Mouse (Mus musculus): ENCODE results near the gene 4932414N04Rik. TPM values are rescaled to one million over a fixed set of nuclear protein-coding genes. Genes with fewer than 3 reads are reported as not detected.
A peak's percentile ranks its signal among the peaks of the same experiment; 100 is the strongest.
"Not testable (repeated sequence)": the region's sequence is repeated elsewhere in the genome, so short reads cannot be mapped to it uniquely, and the experiment has no call there.

The 4932414N04Rik gene
- not detected in 2 replicates for polyA plus RNA-seq (2015; fragmentation: Nextera tagmentation; extraction: Ambion mirVana)

GRCm38 (mm10) chr2:68656186-68656585 lies at the start of gene 4932414N04Rik:
Gene 4932414N04Rik (plus strand): TSS chr2:68656486.
- WGBS (ENCODE audit: insufficient replicate concordance) = 43% methylated on average over 2 of the region's 5 CpGs
- H3K9me3 ChIP-seq (replicated peaks); H3K4me3 ChIP-seq (replicated peaks); H3K27me3 ChIP-seq; H3K4me1 ChIP-seq (replicated peaks); H3K27ac ChIP-seq (replicated peaks); ATAC-seq (ENCODE audit: insufficient read depth); H3K36me3 ChIP-seq (replicated peaks); H3K9ac ChIP-seq; H3K4me2 ChIP-seq: not testable (repeated sequence)

- WGBS (ENCODE audit: insufficient replicate concordance) = 56% methylated on average over 2 of the region's 2 CpGs
- Histone ChIP-seq H3K4me3 (replicated peaks) (no peak overlapping the region), H3K27ac (replicated peaks) (no peak overlapping the region), H3K36me3 (replicated peaks) (no peaks in the 10 kb centered on the region), H3K4me1 (replicated peaks) (no peaks in the 10 kb centered on the region), H3K27me3 (no peaks in the 10 kb centered on the region), H3K4me2 (no peak overlapping the region), H3K9ac (no peak overlapping the region), H3K9me3 (replicated peaks) (no peaks in the 10 kb centered on the region)
- no peak for ATAC-seq (ENCODE audit: insufficient read depth)
Observed at GRCm38 (mm10) chr2:68732216-68732615, 75.9 kb downstream of the 4932414N04Rik start.

GRCm38 (mm10) chr2:68739772-68740739 lies 83.8 kb downstream of the 4932414N04Rik start:
- ATAC-seq (ENCODE audit: insufficient read depth) = no peak
- no peaks in the 10 kb centered on the region for H3K4me1 ChIP-seq (replicated peaks)
- 66% methylated on average over 5 of the region's 5 CpGs for WGBS (ENCODE audit: insufficient replicate concordance)

GRCm38 (mm10) chr2:68744599-68744998 lies 88.3 kb downstream of the 4932414N04Rik start:
- Histone ChIP-seq H3K27me3 (no peaks in the 10 kb centered on the region), H3K4me2 (no peak overlapping the region), H3K9ac (no peak overlapping the region), H3K4me3 (replicated peaks) (no peak overlapping the region), H3K27ac (replicated peaks) (no peak overlapping the region), H3K36me3 (replicated peaks) (no peaks in the 10 kb centered on the region), H3K4me1 (replicated peaks) (no peaks in the 10 kb centered on the region), H3K9me3 (replicated peaks) (no peaks in the 10 kb centered on the region)
- 67% methylated on average over 4 of the region's 4 CpGs for WGBS (ENCODE audit: insufficient replicate concordance)
- ATAC-seq (ENCODE audit: insufficient read depth) = no peak

More at GRCm38 (mm10) chr2:68739772-68740739, 83.8 kb downstream of the 4932414N04Rik start:
- no peaks in the 10 kb centered on the region for H3K36me3 ChIP-seq (replicated peaks)
- H3K27me3 ChIP-seq = no peaks in the 10 kb centered on the region
- no peak overlapping the region for H3K4me3 ChIP-seq (replicated peaks)
- no peak overlapping the region for H3K27ac ChIP-seq (replicated peaks)
- no peak overlapping the region for H3K9ac ChIP-seq
- H3K9me3 ChIP-seq (replicated peaks) = no peaks in the 10 kb centered on the region
- H3K4me2 ChIP-seq = no peak overlapping the region

- Histone ChIP-seq H3K27ac (replicated peaks) (no peak overlapping the region), H3K27me3 (no peaks in the 10 kb centered on the region), H3K4me2 (no peak overlapping the region), H3K4me3 (replicated peaks) (no peak overlapping the region), H3K9me3 (replicated peaks) (no peaks in the 10 kb centered on the region), H3K4me1 (replicated peaks) (no peaks in the 10 kb centered on the region), H3K36me3 (replicated peaks) (no peaks in the 10 kb centered on the region), H3K9ac (no peak overlapping the region)
- ATAC-seq (ENCODE audit: insufficient read depth) = no peak
- WGBS (ENCODE audit: insufficient replicate concordance) = 64% methylated on average over 4 of the region's 4 CpGs
Observed at GRCm38 (mm10) chr2:68756179-68756578, 99.9 kb downstream of the 4932414N04Rik start.

- no peak overlapping the region for H3K9ac ChIP-seq
- ATAC-seq (ENCODE audit: insufficient read depth) = no peak
- 22% methylated on average over 6 of the region's 6 CpGs for WGBS (ENCODE audit: insufficient replicate concordance)
- no peak overlapping the region for H3K27ac ChIP-seq (replicated peaks)
- no peak overlapping the region for H3K4me3 ChIP-seq (replicated peaks)
- no peaks in the 10 kb centered on the region for H3K4me1 ChIP-seq (replicated peaks)
- H3K9me3 ChIP-seq (replicated peaks) = no peaks in the 10 kb centered on the region
- H3K27me3 ChIP-seq = no peaks in the 10 kb centered on the region
- no peaks in the 10 kb centered on the region for H3K36me3 ChIP-seq (replicated peaks)
- H3K4me2 ChIP-seq = no peak overlapping the region
Observed at GRCm38 (mm10) chr2:68756793-68757192, 100.5 kb downstream of the 4932414N04Rik start.

GRCm38 (mm10) chr2:68765371-68765770 lies 109.1 kb downstream of the 4932414N04Rik start:
- Histone ChIP-seq H3K4me2 (no peak overlapping the region), H3K27me3 (no peaks in the 10 kb centered on the region), H3K4me1 (replicated peaks) (no peaks in the 10 kb centered on the region), H3K9ac (no peak overlapping the region), H3K4me3 (replicated peaks) (no peak overlapping the region), H3K9me3 (replicated peaks) (no peaks in the 10 kb centered on the region), H3K27ac (replicated peaks) (no peak overlapping the region), H3K36me3 (replicated peaks) (no peaks in the 10 kb centered on the region)
- 62% methylated on average over 1 of the region's 1 CpGs for WGBS (ENCODE audit: insufficient replicate concordance)
- ATAC-seq (ENCODE audit: insufficient read depth) = no peak

- H3K4me3 ChIP-seq (replicated peaks) = no peak overlapping the region
- no peak overlapping the region for H3K9ac ChIP-seq
- H3K27me3 ChIP-seq = no peaks in the 10 kb centered on the region
- H3K4me1 ChIP-seq (replicated peaks) = no peaks in the 10 kb centered on the region
- H3K4me2 ChIP-seq = no peak overlapping the region
- H3K27ac ChIP-seq (replicated peaks) = no peak overlapping the region
- no peak for ATAC-seq (ENCODE audit: insufficient read depth)
- no peaks in the 10 kb centered on the region for H3K36me3 ChIP-seq (replicated peaks)
- no peaks in the 10 kb centered on the region for H3K9me3 ChIP-seq (replicated peaks)
- 68% methylated on average over 6 of the region's 6 CpGs for WGBS (ENCODE audit: insufficient replicate concordance)
Observed at GRCm38 (mm10) chr2:68767186-68767890, 111.1 kb downstream of the 4932414N04Rik start.

GRCm38 (mm10) chr2:68782268-68783132 lies 126.2 kb downstream of the 4932414N04Rik start:
- WGBS (ENCODE audit: insufficient replicate concordance) = 10% methylated on average over 16 of the region's 16 CpGs
- H3K4me1 ChIP-seq (replicated peaks) = no peaks in the 10 kb centered on the region
- no peaks in the 10 kb centered on the region for H3K9me3 ChIP-seq (replicated peaks)
- ATAC-seq (ENCODE audit: insufficient read depth) = peak; percentile 31; the same call in 1 of the 2 replicates
- H3K9ac ChIP-seq = no peak overlapping the region
- H3K27me3 ChIP-seq = no peaks in the 10 kb centered on the region
- H3K4me3 ChIP-seq (replicated peaks) = peak overlapping the region; percentile 16; the same call in 1 of the 2 replicates
- peak overlapping the region; percentile 50 for H3K4me2 ChIP-seq
- no peaks in the 10 kb centered on the region for H3K36me3 ChIP-seq (replicated peaks)
- no peak overlapping the region for H3K27ac ChIP-seq (replicated peaks)

GRCm38 (mm10) chr2:68783664-68784063 lies 127.4 kb downstream of the 4932414N04Rik start:
- H3K9me3 ChIP-seq (replicated peaks); H3K4me1 ChIP-seq (replicated peaks); H3K27ac ChIP-seq (replicated peaks); H3K9ac ChIP-seq; H3K4me3 ChIP-seq (replicated peaks); H3K27me3 ChIP-seq; H3K36me3 ChIP-seq (replicated peaks); H3K4me2 ChIP-seq; ATAC-seq (ENCODE audit: insufficient read depth): not testable (repeated sequence)
- 66% methylated on average over 8 of the region's 8 CpGs for WGBS (ENCODE audit: insufficient replicate concordance)
